Mouse (Mus musculus) limb, embryonic 11.5 days (tissue): ENCODE data around the gene 2610528J11Rik. TPM values are rescaled to one million over a fixed set of nuclear protein-coding genes. Genes with fewer than 3 reads are reported as not detected.
A peak's percentile ranks its signal among the peaks of the same experiment; 100 is the strongest.
"Not testable (repeated sequence)": the region's sequence is repeated elsewhere in the genome, so short reads cannot be mapped to it uniquely, and the experiment has no call there.

Experiments
- ATAC-seq: fragments of 200-750 bp; cut with Nextera tagmentation; 2 replicates; pipeline ENCODE4 v1.8.0; 2017; ENCODE audit warnings: low read depth; ENCODE audit not compliant: insufficient number of reproducible peaks, low FRiP score, low TSS enrichment
- DNase-seq: peaks from one replicate; pipeline ENCODE4 v3.0.0-alpha.2; 2015; ENCODE audit warnings: low spot score
- H3K27ac ChIP-seq: fragments of 300-500 bp; sonication (generic); replicated peaks from 2 replicates; pipeline ENCODE4 v1.5.1; 2014; ENCODE audit warnings: low read depth, mild to moderate bottlenecking, low read length
- H3K27me3 ChIP-seq: fragments of 300-500 bp; sonication (generic); 2 replicates; pipeline ENCODE4 v1.6.1; 2014; ENCODE audit warnings: mild to moderate bottlenecking, low read length, mixed read lengths; ENCODE audit not compliant: control insufficient read depth, insufficient read depth
- H3K36me3 ChIP-seq: fragments of 300-500 bp; sonication (generic); 2 replicates; pipeline ENCODE4 v1.6.1; 2014; ENCODE audit warnings: mild to moderate bottlenecking, low read length, moderate library complexity, mixed read lengths; ENCODE audit not compliant: control insufficient read depth, insufficient read depth
- H3K4me1 ChIP-seq: fragments of 300-500 bp; sonication (generic); 2 replicates; pipeline ENCODE4 v1.6.1; 2014; ENCODE audit warnings: low read length, mixed read lengths; ENCODE audit not compliant: control insufficient read depth, insufficient read depth
- H3K4me2 ChIP-seq: fragments of 300-500 bp; sonication (generic); 2 replicates; pipeline ENCODE4 v1.6.1; 2014; ENCODE audit warnings: low read depth, mild to moderate bottlenecking, moderate library complexity; ENCODE audit not compliant: severe bottlenecking
- H3K4me3 ChIP-seq: fragments of 300-500 bp; sonication (generic); 2 replicates; pipeline ENCODE4 v1.5.1; 2014; ENCODE audit warnings: low read depth, low read length
- H3K9ac ChIP-seq: fragments of 300-500 bp; sonication (generic); 2 replicates; pipeline ENCODE4 v1.6.1; 2014; ENCODE audit warnings: mild to moderate bottlenecking, low read length
- H3K9me3 ChIP-seq: fragments of 300-500 bp; sonication (generic); 2 replicates; pipeline ENCODE4 v1.6.1; 2016; ENCODE audit warnings: low read length; ENCODE audit not compliant: control insufficient read depth
- WGBS: fragments of 180-500 bp; shearing (Covaris S2); extraction: QIAGEN DNeasy Blood & Tissue Kit; methylation state at CpG from one replicate; pipeline ENCODE4 v1.1.7; 2014; 5-methylcytosine and 5-hydroxymethylcytosine counted together
- polyA plus RNA-seq: library from polyadenylated mRNA; unstranded; fragments of >200 nt; fragmentation: Nextera tagmentation; extraction: Ambion mirVana; gene quantifications from 2 replicates; pipeline ENCODE4 v1.2.1, GENCODE M21; 2014

The 2610528J11Rik gene
- polyA plus RNA-seq, 1 experiment from 2014 or later = 1.0 TPM

DNA sequence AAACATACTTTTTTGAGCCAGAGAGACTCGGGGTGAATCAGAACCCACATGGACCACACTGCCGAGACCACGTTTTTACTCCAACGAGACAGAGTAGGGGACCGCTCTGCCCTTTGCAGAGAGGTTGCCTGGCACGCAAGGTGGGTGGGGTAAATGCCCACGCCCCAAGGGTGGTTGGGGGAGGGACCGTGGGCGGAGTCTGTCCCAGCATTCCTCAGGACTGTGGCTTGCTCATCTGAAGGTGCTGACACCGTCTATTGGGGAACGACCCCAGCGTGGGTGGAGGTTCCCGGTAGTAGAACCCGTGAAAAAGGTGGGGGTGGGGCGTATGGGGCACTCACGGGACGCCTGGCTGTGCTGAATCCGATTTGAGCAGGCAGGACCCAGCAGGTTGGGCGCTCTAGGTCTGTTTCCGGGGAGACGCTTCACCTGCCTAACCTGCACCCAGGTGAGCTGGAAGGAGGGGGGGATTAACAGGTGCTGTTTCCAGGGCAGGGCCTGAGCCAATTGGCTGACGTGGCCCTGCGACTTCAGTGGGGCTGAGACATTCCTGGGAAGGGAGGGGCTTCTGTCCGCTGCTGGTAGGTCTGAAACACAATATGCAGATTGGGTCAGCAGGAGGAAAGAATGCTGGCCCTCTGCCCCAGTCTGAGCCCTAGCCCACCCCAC lies 16.9 kb downstream of the 2610528J11Rik start, which contains the start of gene Tmem125:
Tmem125 (minus strand) TSS at position 453 of the 669 bp plus-strand sequence.
- Histone ChIP-seq H3K27me3 (0 out of 2 replicates have a peak, but pooled peaks cover 2% of the 10 kb centered on the region), H3K36me3 (no peaks in the 10 kb centered on the region), H3K4me2 (peak within 1 kb of the TSS; percentile 55), H3K27ac (no peak within 1 kb of the TSS), H3K4me3 (peak within 1 kb of the TSS; percentile 28), H3K9me3 (no peaks in the 10 kb centered on the region), H3K9ac (0 out of 2 replicates have a peak within 1 kb of the TSS, but pooled peaks have one; percentile 35), H3K4me1 (peaks cover 2% of the 10 kb centered on the region; the same call in 1 of the 2 replicates)
- ATAC-seq (peak; percentile 73), DNase-seq (peak; percentile 47)
- WGBS = 2% methylated on average over 24 of the region's 24 CpGs

GRCm38 (mm10) chr4:118544441-118545127 lies 17.8 kb downstream of the 2610528J11Rik start:
- Histone ChIP-seq H3K27me3 (0 out of 2 replicates have a peak, but pooled peaks cover 2% of the 10 kb centered on the region), H3K36me3 (no peaks in the 10 kb centered on the region), H3K4me3 (no peak overlapping the region), H3K4me2 (no peak overlapping the region; the same call in 1 of the 2 replicates), H3K4me1 (peaks cover 2% of the 10 kb centered on the region; the same call in 1 of the 2 replicates), H3K9me3 (no peaks in the 10 kb centered on the region), H3K27ac (no peak overlapping the region), H3K9ac (no peak overlapping the region)
- ATAC-seq (no peak), DNase-seq (no peak)
- WGBS = 76% methylated on average over 14 of the region's 14 CpGs

DNA sequence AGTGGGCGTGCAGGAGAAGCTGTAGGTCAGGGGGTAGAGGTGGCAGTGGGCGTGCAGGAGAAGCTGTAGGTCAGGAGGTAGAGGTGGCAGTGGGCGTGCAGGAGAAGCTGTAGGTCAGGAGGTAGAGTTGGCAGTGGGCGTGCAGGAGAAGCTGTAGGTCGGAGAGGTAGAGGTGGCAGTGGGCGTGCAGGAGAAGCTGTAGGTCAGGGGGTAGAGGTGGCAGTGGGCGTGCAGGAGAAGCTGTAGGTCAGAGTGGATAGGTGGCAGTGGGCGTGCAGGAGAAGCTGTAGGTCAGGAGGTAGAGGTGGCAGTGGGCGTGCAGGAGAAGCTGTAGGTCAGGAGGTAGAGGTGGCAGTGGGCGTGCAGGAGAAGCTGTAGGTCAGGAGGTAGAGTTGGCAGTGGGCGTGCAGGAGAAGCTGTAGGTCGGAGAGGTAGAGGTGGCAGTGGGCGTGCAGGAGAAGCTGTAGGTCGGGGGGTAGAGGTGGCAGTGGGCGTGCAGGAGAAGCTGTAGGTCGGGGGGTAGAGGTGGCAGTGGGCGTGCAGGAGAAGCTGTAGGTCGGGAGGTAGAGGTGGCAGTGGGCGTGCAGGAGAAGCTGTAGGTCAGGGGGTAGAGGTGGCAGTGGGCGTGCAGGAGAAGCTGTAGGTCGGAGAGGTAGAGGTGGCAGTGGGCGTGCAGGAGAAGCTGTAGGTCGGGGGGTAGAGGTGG lies 20.8 kb downstream of the 2610528J11Rik start:
- H3K27me3 ChIP-seq, H3K9ac ChIP-seq, H3K36me3 ChIP-seq, H3K27ac ChIP-seq, H3K4me3 ChIP-seq, H3K4me1 ChIP-seq, H3K4me2 ChIP-seq, DNase-seq, H3K9me3 ChIP-seq, ATAC-seq: not testable (repeated sequence)
- WGBS = 89% methylated on average over 22 of the region's 23 CpGs

DNA sequence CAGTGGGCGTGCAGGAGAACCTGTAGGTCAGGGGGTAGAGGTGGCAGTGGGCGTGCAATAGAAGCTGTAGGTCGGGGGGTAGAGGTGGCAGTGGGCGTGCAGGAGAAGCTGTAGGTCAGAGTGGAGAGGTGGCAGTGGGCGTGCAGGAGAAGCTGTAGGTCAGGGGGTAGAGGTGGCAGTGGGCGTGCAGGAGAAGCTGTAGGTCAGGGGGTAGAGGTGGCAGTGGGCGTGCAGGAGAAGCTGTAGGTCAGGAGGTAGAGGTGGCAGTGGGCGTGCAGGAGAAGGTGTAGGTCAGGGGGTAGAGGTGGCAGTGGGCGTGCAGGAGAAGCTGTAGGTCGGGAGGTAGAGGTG lies 21.3 kb downstream of the 2610528J11Rik start:
- not testable (repeated sequence) for H3K4me1 ChIP-seq, H3K27me3 ChIP-seq, H3K4me2 ChIP-seq, H3K4me3 ChIP-seq, ATAC-seq, H3K9ac ChIP-seq, H3K9me3 ChIP-seq, H3K27ac ChIP-seq, H3K36me3 ChIP-seq
- peak; percentile 77 for DNase-seq
- 88% methylated on average over 10 of the region's 10 CpGs for WGBS

- Histone ChIP-seq H3K36me3 (no peaks in the 10 kb centered on the region), H3K4me1 (0 out of 2 replicates have a peak, but pooled peaks cover 2% of the 10 kb centered on the region), H3K9me3 (no peaks in the 10 kb centered on the region), H3K4me2 (no peak overlapping the region), H3K4me3 (no peak overlapping the region), H3K9ac (no peak overlapping the region), H3K27ac (no peak overlapping the region), H3K27me3 (no peaks in the 10 kb centered on the region)
- ATAC-seq = no peak
- no peak for DNase-seq
- 79% methylated on average over 3 of the region's 3 CpGs for WGBS
These were observed 26.3 kb downstream of the 2610528J11Rik start for GRCm38 (mm10) chr4:118553039-118553649.

GRCm38 (mm10) chr4:118564062-118564925 lies 37.5 kb downstream of the 2610528J11Rik start:
- no peaks in the 10 kb centered on the region for H3K9me3 ChIP-seq
- no peak overlapping the region for H3K4me3 ChIP-seq
- no peaks in the 10 kb centered on the region for H3K36me3 ChIP-seq
- no peak for ATAC-seq
- no peak overlapping the region for H3K27ac ChIP-seq
- no peak overlapping the region for H3K4me2 ChIP-seq
- WGBS = 85% methylated on average over 13 of the region's 13 CpGs
- no peak overlapping the region for H3K9ac ChIP-seq
- no peaks in the 10 kb centered on the region for H3K4me1 ChIP-seq
- H3K27me3 ChIP-seq = 0 out of 2 replicates have a peak, but pooled peaks cover under 1% of the 10 kb centered on the region
- no peak for DNase-seq

DNA sequence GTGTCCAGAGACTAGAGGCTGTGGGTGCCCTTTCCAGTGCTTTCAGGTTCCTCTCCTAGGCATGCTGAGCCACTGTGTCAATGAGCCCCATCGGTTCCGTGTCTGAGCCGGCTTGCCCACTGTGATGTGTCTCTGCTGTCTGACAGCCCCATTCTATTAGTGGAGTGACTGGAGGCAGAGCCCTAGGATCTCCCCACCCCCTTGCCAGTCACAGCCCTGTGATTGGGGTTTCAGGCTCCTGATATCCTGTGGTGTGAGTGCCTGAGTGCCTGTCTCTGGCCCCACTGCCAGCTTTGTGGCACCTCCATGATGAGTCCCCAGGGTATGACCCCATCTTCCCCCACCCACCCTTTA lies 38.1 kb downstream of the 2610528J11Rik start:
- no peak for ATAC-seq
- Histone ChIP-seq H3K4me3 (no peak overlapping the region), H3K4me1 (no peaks in the 10 kb centered on the region), H3K9me3 (no peaks in the 10 kb centered on the region), H3K9ac (no peak overlapping the region), H3K4me2 (no peak overlapping the region), H3K36me3 (no peaks in the 10 kb centered on the region), H3K27ac (no peak overlapping the region), H3K27me3 (0 out of 2 replicates have a peak, but pooled peaks cover 2% of the 10 kb centered on the region)
- WGBS = 78% methylated on average over 3 of the region's 3 CpGs
- DNase-seq = no peak
